Mouse (Mus musculus) neural tube, embryonic 12.5 days (tissue): ENCODE measurements around the gene Bbs4. TPM values are rescaled to one million over a fixed set of nuclear protein-coding genes. Genes with fewer than 3 reads are reported as not detected.
A peak's percentile ranks its signal among the peaks of the same experiment; 100 is the strongest.

Experiments used
- ATAC-seq: fragments of 200-750 bp; cut with Nextera tagmentation; 2 replicates; pipeline ENCODE4 v1.8.0; 2017; ENCODE audit warnings: low read depth, mild to moderate bottlenecking, moderate TSS enrichment, moderate library complexity; ENCODE audit not compliant: low FRiP score
- H3K27ac ChIP-seq: fragments of 300-500 bp; sonication (generic); 2 replicates; pipeline ENCODE4 v1.5.1; 2016
- H3K27me3 ChIP-seq: fragments of 300-500 bp; sonication (generic); replicated peaks from 2 replicates; pipeline ENCODE4 v1.6.1; 2016; ENCODE audit warnings: mild to moderate bottlenecking
- H3K36me3 ChIP-seq: fragments of 300-500 bp; sonication (generic); 2 replicates; pipeline ENCODE4 v1.6.1; 2016; ENCODE audit warnings: mild to moderate bottlenecking
- H3K4me1 ChIP-seq: fragments of 300-500 bp; sonication (generic); 2 replicates; pipeline ENCODE4 v1.6.1; 2016
- H3K4me2 ChIP-seq: fragments of 300-500 bp; sonication (generic); replicated peaks from 2 replicates; pipeline ENCODE4 v1.6.1; 2016; ENCODE audit warnings: mild to moderate bottlenecking
- H3K4me3 ChIP-seq: fragments of 300-500 bp; sonication (generic); 2 replicates; pipeline ENCODE4 v1.5.1; 2016
- H3K9ac ChIP-seq: fragments of 300-500 bp; sonication (generic); 2 replicates; pipeline ENCODE4 v1.6.1; 2016; ENCODE audit warnings: mild to moderate bottlenecking
- H3K9me3 ChIP-seq: fragments of 300-500 bp; sonication (generic); 2 replicates; pipeline ENCODE4 v1.6.1; 2016; ENCODE audit warnings: mild to moderate bottlenecking
- WGBS: fragments of 180-500 bp; shearing (Covaris S2); methylation state at CpG from one replicate; pipeline ENCODE4 v1.1.7; 2016; 5-methylcytosine and 5-hydroxymethylcytosine counted together
- polyA plus RNA-seq: library from polyadenylated mRNA; unstranded; fragments of >200 nt; fragmentation: Nextera tagmentation; extraction: Ambion mirVana; gene quantifications from 2 replicates; pipeline ENCODE4 v1.2.1, GENCODE M21; 2016

The Bbs4 gene
- polyA plus RNA-seq, 1 experiment from 2014 or later, result 26.8 TPM

GRCm38 (mm10) chr9:59290957-59291687 is 62.2 kb downstream of the Bbs4 start, which contains the start of gene Adpgk:
Gene Adpgk, plus strand, starts transcription at chr9:59291558.
- H3K4me1 ChIP-seq, result peaks cover 19% of the 10 kb centered on the region
- no peaks in the 10 kb centered on the region for H3K9me3 ChIP-seq
- H3K4me2 ChIP-seq, result peak within 1 kb of the TSS; percentile 78
- ATAC-seq, result peak; percentile 98
- H3K9ac ChIP-seq, result peak within 1 kb of the TSS; percentile 93
- H3K27ac ChIP-seq, result peak within 1 kb of the TSS; percentile 85
- no peaks in the 10 kb centered on the region for H3K27me3 ChIP-seq
- H3K36me3 ChIP-seq, result no peaks in the 10 kb centered on the region
- peak within 1 kb of the TSS; percentile 99 for H3K4me3 ChIP-seq
- 2% methylated on average over 58 of the region's 58 CpGs for WGBS

- no peak overlapping the region for H3K9ac ChIP-seq
- no peaks in the 10 kb centered on the region for H3K36me3 ChIP-seq
- H3K27me3 ChIP-seq, result no peaks in the 10 kb centered on the region
- H3K27ac ChIP-seq, result no peak overlapping the region
- H3K9me3 ChIP-seq, result no peaks in the 10 kb centered on the region
- peaks cover 19% of the 10 kb centered on the region for H3K4me1 ChIP-seq
- 73% methylated on average over 6 of the region's 6 CpGs for WGBS
- no peak overlapping the region for H3K4me3 ChIP-seq
- H3K4me2 ChIP-seq, result no peak overlapping the region
- no peak for ATAC-seq
These were observed 63.7 kb downstream of the Bbs4 start for GRCm38 (mm10) chr9:59289529-59290115.

- no peak for ATAC-seq
- no peaks in the 10 kb centered on the region for H3K36me3 ChIP-seq
- H3K27ac ChIP-seq, result no peak overlapping the region
- whole genome bisulfite sequencing, result 46% methylated on average over 3 of the region's 3 CpGs
- no peaks in the 10 kb centered on the region for H3K27me3 ChIP-seq
- no peak overlapping the region for H3K4me2 ChIP-seq
- no peak overlapping the region for H3K4me3 ChIP-seq
- peaks cover 19% of the 10 kb centered on the region for H3K4me1 ChIP-seq
- no peaks in the 10 kb centered on the region for H3K9me3 ChIP-seq
- H3K9ac ChIP-seq, result no peak overlapping the region
These were observed 64.5 kb downstream of the Bbs4 start for GRCm38 (mm10) chr9:59288685-59289410.

- no peak for ATAC-seq
- no peak overlapping the region for H3K4me3 ChIP-seq
- H3K9me3 ChIP-seq, result no peaks in the 10 kb centered on the region
- H3K27me3 ChIP-seq, result no peaks in the 10 kb centered on the region
- H3K9ac ChIP-seq, result no peak overlapping the region
- peaks cover 18% of the 10 kb centered on the region for H3K4me1 ChIP-seq
- 92% methylated on average over 5 of the region's 5 CpGs for WGBS
- H3K36me3 ChIP-seq, result no peaks in the 10 kb centered on the region
- no peak overlapping the region for H3K27ac ChIP-seq
- no peak overlapping the region for H3K4me2 ChIP-seq
These were observed 65.2 kb downstream of the Bbs4 start for GRCm38 (mm10) chr9:59288058-59288457.

GRCm38 (mm10) chr9:59285614-59286013 is 67.7 kb downstream of the Bbs4 start:
- Histone ChIP-seq H3K4me1 (peaks cover 7% of the 10 kb centered on the region; the same call in 1 of the 2 replicates), H3K4me2 (no peak overlapping the region), H3K9ac (no peak overlapping the region), H3K27me3 (no peaks in the 10 kb centered on the region), H3K4me3 (no peak overlapping the region), H3K9me3 (no peaks in the 10 kb centered on the region), H3K27ac (no peak overlapping the region), H3K36me3 (no peaks in the 10 kb centered on the region)
- ATAC-seq, result no peak
- 78% methylated on average over 6 of the region's 6 CpGs for WGBS

- H3K4me1 ChIP-seq, result no peaks in the 10 kb centered on the region
- no peak overlapping the region for H3K9ac ChIP-seq
- H3K4me2 ChIP-seq, result peak overlapping the region; percentile 39
- no peak overlapping the region for H3K27ac ChIP-seq
- no peak for ATAC-seq
- no peaks in the 10 kb centered on the region for H3K27me3 ChIP-seq
- H3K36me3 ChIP-seq, result no peaks in the 10 kb centered on the region
- no peaks in the 10 kb centered on the region for H3K9me3 ChIP-seq
- no peak overlapping the region for H3K4me3 ChIP-seq
- 57% methylated on average over 7 of the region's 7 CpGs for WGBS
These were observed 70.7 kb downstream of the Bbs4 start for GRCm38 (mm10) chr9:59282683-59282986.

GRCm38 (mm10) chr9:59281871-59282682 is 71.2 kb downstream of the Bbs4 start:
- no peaks in the 10 kb centered on the region for H3K27me3 ChIP-seq
- no peak overlapping the region for H3K4me3 ChIP-seq
- no peak overlapping the region for H3K27ac ChIP-seq
- 47% methylated on average over 25 of the region's 27 CpGs for WGBS
- no peaks in the 10 kb centered on the region for H3K36me3 ChIP-seq
- no peaks in the 10 kb centered on the region for H3K9me3 ChIP-seq
- no peaks in the 10 kb centered on the region for H3K4me1 ChIP-seq
- no peak for ATAC-seq
- H3K9ac ChIP-seq, result no peak overlapping the region
- H3K4me2 ChIP-seq, result peak overlapping the region; percentile 39

GRCm38 (mm10) chr9:59280888-59281287 is 72.4 kb downstream of the Bbs4 start:
- no peak overlapping the region for H3K9ac ChIP-seq
- H3K4me1 ChIP-seq, result no peaks in the 10 kb centered on the region
- no peaks in the 10 kb centered on the region for H3K9me3 ChIP-seq
- no peak overlapping the region for H3K4me2 ChIP-seq
- no peaks in the 10 kb centered on the region for H3K27me3 ChIP-seq
- no peak overlapping the region for H3K4me3 ChIP-seq
- ATAC-seq, result no peak
- WGBS, result 93% methylated on average over 5 of the region's 5 CpGs
- no peak overlapping the region for H3K27ac ChIP-seq
- H3K36me3 ChIP-seq, result no peaks in the 10 kb centered on the region

GRCm38 (mm10) chr9:59278694-59279093 is 74.6 kb downstream of the Bbs4 start:
- ATAC-seq, result no peak
- WGBS, result 85% methylated on average over 5 of the region's 5 CpGs
- no peaks in the 10 kb centered on the region for H3K9me3 ChIP-seq

GRCm38 (mm10) chr9:59278199-59278598 is 75.1 kb downstream of the Bbs4 start:
- Histone ChIP-seq H3K9me3 (no peaks in the 10 kb centered on the region), H3K27me3 (no peaks in the 10 kb centered on the region), H3K27ac (no peak overlapping the region), H3K4me1 (no peaks in the 10 kb centered on the region), H3K9ac (no peak overlapping the region), H3K4me3 (no peak overlapping the region), H3K36me3 (no peaks in the 10 kb centered on the region), H3K4me2 (no peak overlapping the region)
- WGBS, result 87% methylated on average over 2 of the region's 2 CpGs
- no peak for ATAC-seq

More at GRCm38 (mm10) chr9:59278694-59279093, 74.6 kb downstream of the Bbs4 start:
- H3K4me2 ChIP-seq, result no peak overlapping the region
- H3K9ac ChIP-seq, result no peak overlapping the region
- no peak overlapping the region for H3K27ac ChIP-seq
- H3K4me1 ChIP-seq, result no peaks in the 10 kb centered on the region
- no peaks in the 10 kb centered on the region for H3K27me3 ChIP-seq
- no peak overlapping the region for H3K4me3 ChIP-seq
- H3K36me3 ChIP-seq, result no peaks in the 10 kb centered on the region

- H3K4me2 ChIP-seq, result no peak overlapping the region
- no peak overlapping the region for H3K4me3 ChIP-seq
- ATAC-seq, result no peak
- H3K36me3 ChIP-seq, result no peaks in the 10 kb centered on the region
- H3K9me3 ChIP-seq, result no peaks in the 10 kb centered on the region
- H3K9ac ChIP-seq, result no peak overlapping the region
- WGBS, result 90% methylated on average over 19 of the region's 19 CpGs
- no peak overlapping the region for H3K27ac ChIP-seq
- peaks cover 5% of the 10 kb centered on the region; the same call in 1 of the 2 replicates for H3K4me1 ChIP-seq
- H3K27me3 ChIP-seq, result no peaks in the 10 kb centered on the region
These were observed 78.4 kb downstream of the Bbs4 start for GRCm38 (mm10) chr9:59274846-59275455.
